Mouse (Mus musculus) small intestine, adult 2 months (tissue): ENCODE results near the gene Slc25a17.

ENCODE experiments used
- CTCF ChIP-seq: fragments of 200-500 bp; IDR thresholded peaks from 2 replicates; pipeline ENCODE4 v1.5.1; 2012; ENCODE audit warnings: low read depth, mild to moderate bottlenecking, control low read depth, inconsistent platforms, low read length, moderate library complexity, mixed read lengths; ENCODE audit not compliant: insufficient replicate concordance, insufficient read length; ENCODE audit errors: extremely low read depth
- POLR2A ChIP-seq: fragments of 200-500 bp; IDR thresholded peaks from 2 replicates; pipeline ENCODE4 v1.6.1; 2012; ENCODE audit warnings: low read depth, mild to moderate bottlenecking, control low read depth, inconsistent platforms, low read length, moderate library complexity

DNA sequence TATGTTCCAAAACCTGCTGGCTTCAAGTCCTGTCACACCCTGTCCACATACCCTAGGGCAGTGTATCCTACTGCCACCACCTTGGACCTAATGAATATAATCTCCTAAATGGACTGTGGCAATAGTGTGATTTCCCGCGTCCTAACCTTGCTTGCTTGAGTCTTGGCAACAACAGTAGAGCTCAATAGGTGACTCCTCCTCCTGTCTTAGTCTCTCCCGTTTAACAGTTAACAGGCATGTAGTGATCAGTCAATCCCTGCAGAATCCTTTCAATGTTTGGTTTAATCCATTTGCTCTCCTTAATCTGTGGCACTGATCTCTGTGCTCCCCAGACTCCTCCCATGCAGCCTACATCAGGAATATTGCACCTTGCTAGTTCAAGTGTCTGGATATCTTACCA, 44.4 kb upstream of the Slc25a17 start:
- no peak for TF ChIP-seq CTCF
- no peak for TF ChIP-seq POLR2A
